Mouse (Mus musculus): ENCODE results near the gene Olfr427. TPM values are rescaled to one million over a fixed set of nuclear protein-coding genes. Genes with fewer than 3 reads are reported as not detected.
"Not testable (repeated sequence)": the region's sequence is repeated elsewhere in the genome, so short reads cannot be mapped to it uniquely, and the experiment has no call there.

Gene Olfr427
- 0.12 TPM in 1 of 2 replicates, not detected in the other for total RNA-seq (2017)

DNA sequence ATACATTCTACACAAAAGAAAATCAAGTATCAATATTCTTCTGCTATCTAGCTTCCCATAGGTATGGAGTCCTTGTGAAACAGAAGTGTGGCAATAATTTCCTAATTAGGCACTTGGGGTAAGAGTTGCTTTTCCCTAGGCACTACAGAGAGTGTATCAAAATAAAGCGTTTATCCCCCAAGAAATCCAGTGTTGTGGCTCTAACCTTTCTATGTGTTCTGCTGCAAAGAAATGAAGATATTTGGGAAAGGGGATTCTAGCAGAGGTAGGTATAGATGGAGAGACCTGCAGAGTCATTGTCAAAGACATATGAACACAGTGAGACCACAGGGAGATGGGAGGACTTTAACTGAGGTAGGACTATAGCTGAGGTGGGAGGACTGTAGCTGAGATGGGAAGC lies at the start of gene Olfr427:
Gene Olfr427, plus strand, starts transcription at position 301 of the 400 bp plus-strand sequence.
- ATAC-seq (ENCODE audit: extremely low read depth, insufficient number of reproducible peaks, low FRiP score, poor library complexity, severe bottlenecking) = no peak

DNA sequence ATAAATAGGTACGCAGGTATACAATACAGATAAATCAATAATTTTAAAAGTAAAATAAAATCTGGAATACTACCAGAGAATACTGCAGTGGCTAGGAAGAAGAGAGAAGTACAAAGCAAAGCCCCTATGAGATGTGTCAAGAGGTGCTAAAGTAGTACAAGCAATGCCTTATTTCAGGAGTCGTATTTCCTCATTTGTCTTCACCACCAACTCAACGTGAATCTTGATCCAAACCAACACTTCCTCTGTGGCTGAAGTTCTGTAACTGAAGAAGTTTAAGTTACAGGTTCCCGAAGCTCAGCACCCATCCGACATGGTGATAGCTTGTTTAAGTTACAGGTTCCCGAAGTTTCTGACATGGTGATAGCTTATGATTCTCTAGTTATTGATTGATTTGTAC lies 48.5 kb upstream of the Olfr427 start:
- 0 out of 2 replicates have a peak, but pooled peaks have one; percentile 11 for ATAC-seq (ENCODE audit: extremely low read depth, insufficient number of reproducible peaks, low FRiP score, poor library complexity, severe bottlenecking)

DNA sequence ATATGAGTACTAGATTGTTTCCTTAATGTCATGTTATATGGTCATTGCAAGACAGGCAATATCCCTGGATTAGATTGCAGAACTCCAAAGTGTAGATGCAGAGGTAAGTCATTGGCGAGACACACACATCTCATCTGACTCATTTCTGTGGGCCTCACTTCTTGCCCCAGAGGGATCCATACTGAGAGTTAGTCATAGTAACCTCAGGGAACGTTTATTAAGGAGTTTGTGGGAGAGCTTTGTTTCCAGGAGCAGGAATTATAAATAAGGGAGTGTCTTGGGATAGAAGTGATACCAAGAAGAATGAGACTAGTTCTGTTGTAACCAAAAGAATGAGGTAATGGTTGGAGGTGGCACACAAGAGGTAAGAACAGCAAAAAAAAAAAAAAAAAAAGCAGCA lies 47.8 kb upstream of the Olfr427 start, which contains the start of gene Olfr432:
Gene Olfr432, plus strand, starts transcription at position 313 of the 400 bp plus-strand sequence.
- ATAC-seq (ENCODE audit: extremely low read depth, insufficient number of reproducible peaks, low FRiP score, poor library complexity, severe bottlenecking) = no peak

DNA sequence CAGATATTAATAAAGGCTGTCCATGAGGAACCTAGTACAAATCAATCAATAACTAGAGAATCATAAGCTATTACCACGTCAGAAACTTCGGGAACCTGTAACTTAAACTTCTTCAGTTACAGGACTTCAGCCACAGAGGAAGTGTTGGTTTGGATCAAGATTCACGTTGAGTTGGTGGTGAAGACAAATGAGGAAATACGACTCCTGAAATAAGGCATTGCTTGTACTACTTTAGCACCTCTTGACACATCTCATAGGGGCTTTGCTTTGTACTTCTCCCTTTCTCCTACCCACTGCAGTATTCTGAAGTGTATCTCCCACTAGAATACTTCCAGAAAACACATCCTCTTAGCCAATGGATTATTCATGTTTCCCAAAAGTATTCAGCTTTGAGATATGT lies 47.3 kb upstream of the Olfr427 start:
- not testable (repeated sequence) for ATAC-seq (ENCODE audit: extremely low read depth, insufficient number of reproducible peaks, low FRiP score, poor library complexity, severe bottlenecking)

DNA sequence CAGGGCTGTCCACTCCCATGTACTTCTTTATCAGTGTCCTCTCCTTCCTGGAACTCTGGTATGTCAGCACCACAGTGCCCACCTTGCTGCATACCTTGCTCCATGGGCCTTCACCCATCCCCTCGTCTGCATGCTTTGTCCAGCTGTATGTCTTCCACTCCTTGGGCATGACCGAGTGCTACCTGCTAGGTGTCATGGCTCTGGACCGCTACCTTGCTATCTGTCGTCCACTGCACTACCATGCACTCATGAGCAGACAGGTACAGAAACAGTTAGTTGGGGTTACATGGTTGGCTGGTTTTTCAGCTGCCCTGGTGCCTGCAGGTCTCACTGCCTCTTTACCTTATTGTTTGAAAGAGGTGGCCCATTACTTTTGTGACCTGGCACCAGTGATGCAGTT lies 46.2 kb upstream of the Olfr427 start:
- peak; percentile 32; the same call in 1 of the 2 replicates for ATAC-seq (ENCODE audit: extremely low read depth, insufficient number of reproducible peaks, low FRiP score, poor library complexity, severe bottlenecking)

DNA sequence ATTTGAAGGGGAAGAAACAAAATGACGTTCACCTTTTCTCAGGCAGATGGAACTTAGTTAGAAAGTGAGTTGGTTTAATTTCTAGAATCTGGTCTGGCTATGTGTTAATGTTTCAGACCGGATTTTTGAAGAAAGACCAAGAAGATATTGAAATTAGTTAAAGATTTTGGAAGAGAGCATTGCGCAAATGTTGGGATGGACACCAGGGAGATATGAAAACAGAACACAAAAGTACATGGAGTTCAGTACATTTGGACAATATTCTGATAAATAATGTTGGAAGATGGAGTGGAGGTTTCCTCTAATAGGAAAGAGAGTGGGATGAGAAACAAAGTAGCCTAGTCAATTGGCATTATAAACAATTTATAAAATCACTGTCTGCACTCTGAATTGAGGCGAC lies 45.2 kb upstream of the Olfr427 start:
- no peak for ATAC-seq (ENCODE audit: extremely low read depth, insufficient number of reproducible peaks, low FRiP score, poor library complexity, severe bottlenecking)

DNA sequence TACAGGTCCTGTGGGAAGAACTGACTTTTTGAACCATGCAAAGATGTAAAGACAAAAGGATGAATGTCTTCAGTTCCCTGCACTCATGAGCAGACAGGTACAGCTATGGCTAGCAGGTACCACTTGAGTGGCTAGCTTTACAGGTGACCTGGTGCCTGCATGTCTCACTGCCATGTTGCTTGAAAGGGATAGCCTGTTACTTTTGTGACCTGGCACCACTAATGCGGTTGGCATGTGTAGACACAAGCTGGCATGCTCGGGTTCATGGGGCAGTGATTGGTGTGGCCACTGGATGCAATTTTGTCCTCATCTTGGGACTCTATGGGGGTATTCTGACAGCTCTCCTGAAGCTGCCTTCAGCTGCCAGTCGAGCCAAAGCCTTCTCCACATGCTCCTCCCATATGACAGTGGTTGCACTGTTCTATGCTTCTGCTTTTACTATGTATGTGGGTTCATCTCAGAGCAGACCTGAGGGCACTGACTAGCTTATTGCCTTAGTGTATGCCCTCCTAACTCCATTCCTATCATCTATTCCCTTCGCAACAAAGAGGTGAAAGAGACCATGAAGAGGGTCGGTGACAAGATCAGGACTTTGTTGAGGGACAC lies 44.7 kb upstream of the Olfr427 start:
- ATAC-seq (ENCODE audit: extremely low read depth, insufficient number of reproducible peaks, low FRiP score, poor library complexity, severe bottlenecking) = no peak

DNA sequence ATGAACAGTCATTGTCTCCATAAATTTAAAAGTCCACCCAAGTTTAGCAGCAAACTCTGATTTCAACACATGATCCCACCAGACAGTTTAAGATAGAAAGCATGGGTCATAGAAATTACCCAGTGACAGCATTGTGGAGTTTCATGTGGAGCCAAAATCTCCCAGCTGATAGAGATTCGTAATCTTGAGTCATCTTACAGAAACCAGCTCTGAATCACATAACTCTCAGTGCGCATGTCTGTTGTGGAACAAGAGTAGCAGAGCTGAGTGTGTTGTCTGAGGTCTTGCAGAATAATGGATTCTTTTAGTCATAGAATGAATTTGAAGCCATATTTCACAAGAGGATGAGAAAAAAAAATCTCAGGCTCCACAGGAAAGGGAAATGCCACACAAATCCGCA lies 43.7 kb upstream of the Olfr427 start:
- ATAC-seq (ENCODE audit: extremely low read depth, insufficient number of reproducible peaks, low FRiP score, poor library complexity, severe bottlenecking) = no peak

DNA sequence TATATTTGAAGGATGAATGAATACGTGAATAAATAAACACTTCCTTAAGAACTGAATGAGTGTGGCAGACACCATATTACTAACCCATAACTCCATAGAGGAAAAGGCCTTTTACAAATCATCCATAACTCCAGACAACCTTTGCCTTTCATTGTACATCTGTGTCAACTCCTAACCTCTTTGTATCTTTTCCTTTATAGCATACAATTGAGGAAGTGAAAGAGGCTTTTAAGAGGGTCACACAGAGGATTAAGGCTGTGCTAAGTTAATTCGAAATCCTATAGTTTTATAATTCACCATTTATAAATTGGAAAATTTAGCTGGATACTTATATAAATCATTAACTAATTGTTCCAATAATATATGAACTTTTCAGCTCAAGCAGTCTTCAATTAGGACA lies 41.4 kb upstream of the Olfr427 start:
- 0 out of 2 replicates have a peak, but pooled peaks have one; percentile 36 for ATAC-seq (ENCODE audit: extremely low read depth, insufficient number of reproducible peaks, low FRiP score, poor library complexity, severe bottlenecking)

DNA sequence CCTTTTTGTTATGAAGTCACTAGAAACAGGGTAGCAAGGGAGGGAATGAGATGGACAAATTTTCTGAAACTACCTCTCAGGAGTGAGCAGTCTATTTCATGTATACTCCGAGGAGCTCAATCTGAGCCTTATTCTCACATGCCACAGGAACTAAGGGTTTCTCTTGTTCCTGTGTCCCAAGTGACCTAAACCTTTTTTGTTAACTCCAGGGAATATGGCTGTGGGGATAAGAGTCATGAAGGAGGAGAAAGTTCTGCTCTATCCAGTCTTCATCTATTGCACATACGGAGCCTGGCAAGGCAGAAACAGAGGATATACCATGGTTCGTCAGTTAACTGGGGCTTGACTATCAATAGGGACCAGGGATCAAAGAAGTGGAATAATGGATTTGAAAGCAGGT lies 30.4 kb upstream of the Olfr427 start, which contains the start of gene Olfr430:
Gene Olfr430, plus strand, starts transcription at position 301 of the 400 bp plus-strand sequence.
- no peak for ATAC-seq (ENCODE audit: extremely low read depth, insufficient number of reproducible peaks, low FRiP score, poor library complexity, severe bottlenecking)

DNA sequence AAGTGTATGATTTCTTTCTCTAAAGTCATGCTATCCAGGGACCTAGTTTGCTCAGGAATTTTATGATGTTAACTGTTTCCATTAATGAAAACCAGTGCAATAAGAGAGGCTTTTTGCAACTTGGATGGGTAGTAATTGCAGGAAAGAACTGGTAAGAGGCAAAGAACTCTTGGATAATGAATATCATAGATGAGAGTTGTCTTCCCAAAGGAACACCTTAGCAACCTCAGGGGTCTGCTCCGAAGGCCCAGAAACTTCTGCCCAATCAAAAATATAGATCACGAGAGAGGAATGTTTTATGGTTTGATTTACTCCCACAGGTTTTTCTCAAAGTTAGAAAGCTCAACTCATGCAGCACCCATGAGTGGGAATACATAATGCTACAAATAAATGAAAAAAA lies 12.7 kb upstream of the Olfr427 start, which contains the start of gene Olfr429:
Gene Olfr429, plus strand, starts transcription at position 301 of the 400 bp plus-strand sequence.
- no peak for ATAC-seq (ENCODE audit: extremely low read depth, insufficient number of reproducible peaks, low FRiP score, poor library complexity, severe bottlenecking)

DNA sequence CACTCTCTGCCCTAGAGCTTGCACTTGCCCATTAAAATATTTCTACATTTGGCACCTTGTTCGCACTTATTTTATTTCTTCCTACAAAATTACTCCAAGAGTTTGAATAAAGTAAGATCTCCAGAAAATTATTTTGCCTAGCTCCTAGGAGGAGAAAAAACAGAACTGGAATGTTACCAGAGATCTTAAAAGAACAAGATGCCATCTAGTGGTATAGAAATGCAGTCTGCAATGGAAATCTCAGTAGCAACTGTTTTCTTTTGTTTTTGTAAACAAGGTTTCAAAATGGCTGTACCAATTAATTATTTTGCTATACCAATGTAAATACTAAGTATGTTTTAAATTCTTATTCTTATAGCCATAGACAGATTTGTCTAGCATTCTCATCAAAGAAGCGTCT lies 7.0 kb downstream of the Olfr427 start:
- ATAC-seq (ENCODE audit: extremely low read depth, insufficient number of reproducible peaks, low FRiP score, poor library complexity, severe bottlenecking) = no peak

DNA sequence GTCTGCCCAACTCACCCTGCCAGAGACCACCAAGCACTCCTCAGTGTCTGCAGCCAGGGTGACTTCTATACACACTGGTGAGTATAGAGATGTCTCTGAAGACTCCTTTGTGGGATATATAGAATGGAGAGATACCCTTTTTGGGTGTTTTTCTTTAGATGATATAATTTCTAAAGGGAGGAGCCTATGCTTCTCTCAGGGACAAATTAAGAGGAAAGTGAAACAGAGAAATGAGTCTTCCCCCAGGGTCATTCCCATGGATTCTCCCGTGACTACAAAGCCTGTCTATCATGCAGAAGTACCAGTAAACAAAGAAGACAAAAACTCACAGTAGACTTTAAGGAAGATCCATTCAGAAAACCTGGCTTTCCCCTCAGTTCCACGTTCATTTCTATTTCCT lies 24.4 kb downstream of the Olfr427 start, which contains the start of gene Olfr231:
Gene Olfr231, minus strand, starts transcription at position 101 of the 400 bp plus-strand sequence.
- no peak for ATAC-seq (ENCODE audit: extremely low read depth, insufficient number of reproducible peaks, low FRiP score, poor library complexity, severe bottlenecking)

DNA sequence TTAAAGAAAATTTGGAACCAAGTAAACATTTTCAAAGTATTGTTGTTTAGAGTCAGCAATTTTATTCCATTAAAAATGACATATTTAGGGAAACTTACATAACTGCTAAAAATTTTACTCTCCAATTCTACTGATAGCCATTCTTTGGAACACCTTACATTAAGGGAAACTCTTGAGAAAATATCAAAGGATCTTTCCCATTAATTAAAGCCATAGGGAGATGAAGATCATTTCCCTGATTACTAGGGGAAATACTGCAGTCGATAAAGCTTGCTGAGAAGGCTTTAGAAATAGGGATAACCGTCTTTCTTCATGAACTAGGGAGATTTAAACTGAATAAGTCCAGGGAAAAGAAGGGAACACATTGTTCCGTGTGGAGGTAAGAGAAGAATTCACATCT lies 34.5 kb downstream of the Olfr427 start, which contains the start of gene Olfr424:
Gene Olfr424, plus strand, starts transcription at position 301 of the 400 bp plus-strand sequence.
- ATAC-seq (ENCODE audit: extremely low read depth, insufficient number of reproducible peaks, low FRiP score, poor library complexity, severe bottlenecking) = no peak

DNA sequence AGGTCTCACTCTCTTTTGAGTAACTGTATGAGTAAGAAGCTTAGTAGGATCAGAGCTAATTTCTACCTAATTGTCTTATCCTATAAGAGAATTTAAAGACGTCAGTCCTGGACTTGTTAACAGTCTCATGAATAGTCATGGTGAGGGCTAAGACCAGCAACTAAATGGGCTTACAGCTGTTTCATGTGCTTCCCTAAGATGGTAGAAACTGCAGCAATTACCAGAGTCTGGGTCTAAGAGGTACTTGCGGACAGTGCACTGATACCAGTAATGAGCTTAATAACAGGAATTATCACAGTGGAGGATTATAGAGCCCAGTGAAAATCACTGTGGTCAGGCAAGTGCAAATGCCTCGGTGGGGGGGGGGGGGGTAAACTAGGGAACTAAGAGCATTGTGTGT lies 35.3 kb downstream of the Olfr427 start:
- no peak for ATAC-seq (ENCODE audit: extremely low read depth, insufficient number of reproducible peaks, low FRiP score, poor library complexity, severe bottlenecking)

DNA sequence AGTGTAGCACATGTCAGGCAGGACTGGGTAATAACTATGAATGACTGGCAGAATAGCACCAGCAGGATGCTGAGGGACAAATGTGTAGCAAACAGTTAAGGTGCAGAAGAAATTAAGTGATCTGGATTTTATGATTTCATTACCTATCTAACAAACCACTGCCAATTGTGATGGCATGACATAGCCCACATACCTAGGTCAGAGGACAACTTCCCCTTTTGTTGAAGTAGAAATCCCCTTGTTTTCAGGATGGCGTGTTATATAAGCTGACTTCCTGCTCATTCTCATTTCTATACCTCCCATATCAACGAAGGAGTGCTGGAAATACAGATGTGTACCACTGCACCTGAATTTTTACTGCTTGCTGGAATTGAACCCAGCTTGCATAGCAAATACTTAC lies 44.7 kb downstream of the Olfr427 start:
- ATAC-seq (ENCODE audit: extremely low read depth, insufficient number of reproducible peaks, low FRiP score, poor library complexity, severe bottlenecking) = peak; percentile 90

DNA sequence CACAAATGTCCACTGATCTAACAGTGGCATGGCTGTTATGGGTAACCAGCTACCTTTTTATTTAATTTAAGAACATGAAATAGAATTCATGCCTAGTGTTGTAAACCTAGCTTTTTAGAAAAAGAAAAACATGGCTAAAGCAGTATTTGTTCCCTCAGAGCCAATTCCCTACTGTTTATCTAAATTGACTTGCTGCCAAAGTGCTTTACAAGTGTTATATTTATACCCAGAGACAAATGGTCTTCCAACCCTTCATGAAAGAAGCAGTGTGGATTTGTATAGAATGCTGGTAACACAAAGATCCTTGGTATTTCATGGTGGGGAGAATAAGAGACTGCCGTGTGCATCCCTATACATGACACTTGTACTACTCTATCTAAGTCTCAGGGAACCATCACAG lies 50.0 kb downstream of the Olfr427 start:
- ATAC-seq (ENCODE audit: extremely low read depth, insufficient number of reproducible peaks, low FRiP score, poor library complexity, severe bottlenecking) = no peak

DNA sequence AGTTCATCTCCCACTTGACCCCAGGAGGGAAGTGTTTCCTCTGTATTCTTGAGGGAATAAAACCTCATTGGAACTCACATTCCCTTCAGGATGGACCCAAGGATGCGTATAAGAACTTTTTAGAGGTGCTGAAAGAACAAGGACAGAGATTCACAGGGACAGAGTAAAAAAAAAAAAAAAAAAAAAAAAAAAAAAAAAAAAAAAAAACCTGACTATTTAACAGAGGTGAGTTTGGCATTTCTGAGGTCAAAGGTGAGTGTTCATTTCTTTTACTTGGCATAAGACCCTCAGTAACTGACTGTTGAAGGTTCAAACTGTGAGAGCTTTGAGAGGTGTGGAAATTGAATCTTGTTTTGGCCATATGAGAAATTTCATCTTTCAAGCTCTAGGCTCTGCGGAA lies 52.6 kb downstream of the Olfr427 start:
- no peak for ATAC-seq (ENCODE audit: extremely low read depth, insufficient number of reproducible peaks, low FRiP score, poor library complexity, severe bottlenecking)
